Mouse (Mus musculus) lung, embryonic 15.5 days (tissue): ENCODE results near the gene Stx4a. TPM values are rescaled to one million over a fixed set of nuclear protein-coding genes. Genes with fewer than 3 reads are reported as not detected.
A peak's percentile ranks its signal among the peaks of the same experiment; 100 is the strongest.

Experiments used
- ATAC-seq: fragments of 200-750 bp; cut with Nextera tagmentation; 2 replicates; pipeline ENCODE4 v1.8.0; 2017; ENCODE audit warnings: moderate number of reproducible peaks, borderline replicate concordance; ENCODE audit not compliant: low FRiP score, low TSS enrichment; ENCODE audit errors: extremely low read depth
- H3K27ac ChIP-seq: fragments of 300-500 bp; sonication (generic); 2 replicates; pipeline ENCODE4 v1.5.1; 2015; ENCODE audit warnings: moderate library complexity, mild to moderate bottlenecking, inconsistent platforms
- H3K27me3 ChIP-seq: fragments of 300-500 bp; sonication (generic); 2 replicates; pipeline ENCODE4 v1.6.1; 2015; ENCODE audit warnings: inconsistent platforms
- H3K36me3 ChIP-seq: fragments of 300-500 bp; sonication (generic); 2 replicates; pipeline ENCODE4 v1.6.1; 2015; ENCODE audit warnings: inconsistent platforms
- H3K4me1 ChIP-seq: fragments of 300-500 bp; sonication (generic); 2 replicates; pipeline ENCODE4 v1.6.1; 2015; ENCODE audit warnings: inconsistent platforms
- H3K4me2 ChIP-seq: fragments of 300-500 bp; sonication (generic); 2 replicates; pipeline ENCODE4 v1.6.1; 2015; ENCODE audit warnings: inconsistent platforms, mild to moderate bottlenecking, moderate library complexity
- H3K4me3 ChIP-seq: fragments of 300-500 bp; sonication (generic); 2 replicates; pipeline ENCODE4 v1.5.1; 2015; ENCODE audit warnings: mild to moderate bottlenecking, inconsistent platforms
- H3K9ac ChIP-seq: fragments of 300-500 bp; sonication (generic); 2 replicates; pipeline ENCODE4 v1.6.1; 2015; ENCODE audit warnings: inconsistent platforms
- H3K9me3 ChIP-seq: fragments of 300-500 bp; sonication (generic); 2 replicates; pipeline ENCODE4 v1.6.1; 2016; ENCODE audit warnings: inconsistent platforms
- WGBS: fragments of 180-500 bp; shearing (Covaris S2); methylation state at CpG from one replicate; pipeline ENCODE4 v1.1.7; 2015; 5-methylcytosine and 5-hydroxymethylcytosine counted together
- polyA plus RNA-seq: library from polyadenylated mRNA; unstranded; fragments of >200 nt; fragmentation: Nextera tagmentation; extraction: Ambion mirVana; gene quantifications from 2 replicates; pipeline ENCODE4 v1.2.1, GENCODE M21; 2015

Gene Stx4a
- polyA plus RNA-seq, 1 experiment from 2014 or later, result 43.2 TPM

GRCm38 (mm10) chr7:127875627-127876001 is 51.5 kb downstream of the Stx4a start:
- Histone ChIP-seq H3K4me2 (peak overlapping the region; percentile 69), H3K27me3 (no peaks in the 10 kb centered on the region), H3K9ac (peak overlapping the region; percentile 97), H3K4me3 (peak overlapping the region; percentile 73), H3K36me3 (peaks cover 34% of the 10 kb centered on the region), H3K4me1 (peaks cover 25% of the 10 kb centered on the region), H3K9me3 (no peaks in the 10 kb centered on the region), H3K27ac (peak overlapping the region; percentile 98)
- ATAC-seq, result peak; percentile 94
- WGBS, result 0% methylated on average over 42 of the region's 43 CpGs

GRCm38 (mm10) chr7:127876041-127876466 is 52.0 kb downstream of the Stx4a start, which contains the start of gene Zfp646:
Gene Zfp646 (plus strand): TSS chr7:127876221.
- peaks cover 25% of the 10 kb centered on the region for H3K4me1 ChIP-seq
- H3K9ac ChIP-seq, result peak within 1 kb of the TSS; percentile 97
- H3K36me3 ChIP-seq, result peaks cover 38% of the 10 kb centered on the region
- peak within 1 kb of the TSS; percentile 73 for H3K4me3 ChIP-seq
- H3K27me3 ChIP-seq, result no peaks in the 10 kb centered on the region
- H3K27ac ChIP-seq, result peak within 1 kb of the TSS; percentile 98
- H3K9me3 ChIP-seq, result no peaks in the 10 kb centered on the region
- peak within 1 kb of the TSS; percentile 69 for H3K4me2 ChIP-seq
- peak; percentile 91 for ATAC-seq
- 1% methylated on average over 41 of the region's 41 CpGs for WGBS

- peak; percentile 58 for ATAC-seq
- WGBS, result under 1% methylated on average over 60 of the region's 60 CpGs
- Histone ChIP-seq H3K9me3 (no peaks in the 10 kb centered on the region), H3K27ac (peak within 1 kb of the TSS; percentile 98), H3K9ac (peak within 1 kb of the TSS; percentile 97), H3K27me3 (no peaks in the 10 kb centered on the region), H3K4me1 (peaks cover 25% of the 10 kb centered on the region), H3K36me3 (peaks cover 45% of the 10 kb centered on the region), H3K4me3 (peak within 1 kb of the TSS; percentile 73), H3K4me2 (peak within 1 kb of the TSS; percentile 69)
These were observed 52.6 kb downstream of the Stx4a start, which contains the start of gene Zfp668 for GRCm38 (mm10) chr7:127876467-127877348. Gene Zfp668 (minus strand): TSS chr7:127876828.

GRCm38 (mm10) chr7:127879301-127879700 is 55.2 kb downstream of the Stx4a start:
- H3K4me3 ChIP-seq, result no peak overlapping the region
- H3K4me2 ChIP-seq, result no peak overlapping the region
- H3K27ac ChIP-seq, result no peak overlapping the region
- H3K9me3 ChIP-seq, result no peaks in the 10 kb centered on the region
- H3K27me3 ChIP-seq, result no peaks in the 10 kb centered on the region
- WGBS, result 92% methylated on average over 9 of the region's 9 CpGs
- H3K9ac ChIP-seq, result no peak overlapping the region
- peaks cover 62% of the 10 kb centered on the region for H3K36me3 ChIP-seq
- no peak for ATAC-seq
- peaks cover 12% of the 10 kb centered on the region for H3K4me1 ChIP-seq

- H3K9me3 ChIP-seq, result no peaks in the 10 kb centered on the region
- no peak overlapping the region for H3K9ac ChIP-seq
- H3K27me3 ChIP-seq, result no peaks in the 10 kb centered on the region
- no peak overlapping the region for H3K4me3 ChIP-seq
- ATAC-seq, result no peak
- no peak overlapping the region for H3K27ac ChIP-seq
- no peak overlapping the region for H3K4me2 ChIP-seq
- H3K36me3 ChIP-seq, result peaks cover 72% of the 10 kb centered on the region
- WGBS, result 84% methylated on average over 12 of the region's 12 CpGs
- H3K4me1 ChIP-seq, result peaks cover 15% of the 10 kb centered on the region
These were observed 56.3 kb downstream of the Stx4a start for GRCm38 (mm10) chr7:127880431-127880830.

DNA sequence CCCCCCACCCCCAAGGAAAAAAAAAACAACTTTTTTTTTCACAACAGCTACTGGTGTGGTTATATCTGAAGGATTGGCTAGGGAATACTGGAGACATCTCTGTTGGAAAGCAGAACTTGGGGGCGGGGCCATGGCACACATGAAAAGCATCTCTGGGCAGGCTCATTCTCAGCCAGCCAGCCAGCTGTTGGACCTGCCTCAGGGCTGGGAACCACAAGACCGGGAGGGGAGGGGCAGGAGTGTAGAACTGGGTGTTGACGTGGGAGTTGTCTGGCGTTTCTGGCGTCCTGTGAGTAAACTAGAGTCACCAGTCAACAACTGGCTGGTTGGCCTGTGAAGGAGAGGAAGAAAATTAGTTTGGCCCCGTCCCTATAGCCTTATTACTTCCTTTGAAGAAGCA is 61.9 kb downstream of the Stx4a start:
- Histone ChIP-seq H3K27me3 (no peaks in the 10 kb centered on the region), H3K9ac (no peak overlapping the region), H3K27ac (no peak overlapping the region), H3K9me3 (no peaks in the 10 kb centered on the region), H3K4me2 (no peak overlapping the region), H3K36me3 (peaks cover 84% of the 10 kb centered on the region), H3K4me1 (peaks cover 11% of the 10 kb centered on the region; the same call in 1 of the 2 replicates), H3K4me3 (no peak overlapping the region)
- no peak for ATAC-seq
- 53% methylated on average over 6 of the region's 6 CpGs for WGBS

- Histone ChIP-seq H3K27ac (no peak overlapping the region), H3K27me3 (no peaks in the 10 kb centered on the region), H3K4me2 (no peak overlapping the region), H3K9me3 (no peaks in the 10 kb centered on the region), H3K4me3 (no peak overlapping the region), H3K4me1 (peaks cover 11% of the 10 kb centered on the region; the same call in 1 of the 2 replicates), H3K9ac (no peak overlapping the region), H3K36me3 (peaks cover 78% of the 10 kb centered on the region)
- WGBS, result 87% methylated on average over 6 of the region's 6 CpGs
- ATAC-seq, result no peak
These were observed 62.5 kb downstream of the Stx4a start for GRCm38 (mm10) chr7:127886551-127886950.

DNA sequence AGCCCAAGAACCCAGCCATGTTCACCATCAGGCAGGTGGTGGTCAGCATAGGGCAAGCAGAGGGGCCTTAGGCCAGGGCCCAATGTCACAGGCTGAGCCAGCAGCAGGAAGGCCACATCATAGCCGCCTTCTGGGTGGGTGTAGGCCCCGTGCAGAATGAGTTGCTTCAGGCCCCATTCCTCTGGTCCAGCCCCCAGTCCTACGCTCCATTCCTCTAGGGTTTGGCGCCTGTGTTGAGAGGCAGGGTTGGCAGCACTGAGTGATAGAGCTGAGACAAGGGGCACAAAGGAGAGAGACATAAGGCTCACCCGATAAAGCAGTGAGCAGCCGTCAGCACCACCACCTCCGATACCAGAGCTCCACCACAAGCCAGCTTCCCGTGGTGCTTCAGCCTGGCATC is 63.1 kb downstream of the Stx4a start:
- no peak overlapping the region for H3K9ac ChIP-seq
- H3K9me3 ChIP-seq, result no peaks in the 10 kb centered on the region
- 75% methylated on average over 8 of the region's 8 CpGs for WGBS
- no peak for ATAC-seq
- no peak overlapping the region for H3K4me2 ChIP-seq
- H3K36me3 ChIP-seq, result peaks cover 72% of the 10 kb centered on the region
- H3K4me1 ChIP-seq, result peaks cover 11% of the 10 kb centered on the region; the same call in 1 of the 2 replicates
- H3K27ac ChIP-seq, result no peak overlapping the region
- no peaks in the 10 kb centered on the region for H3K27me3 ChIP-seq
- H3K4me3 ChIP-seq, result no peak overlapping the region

DNA sequence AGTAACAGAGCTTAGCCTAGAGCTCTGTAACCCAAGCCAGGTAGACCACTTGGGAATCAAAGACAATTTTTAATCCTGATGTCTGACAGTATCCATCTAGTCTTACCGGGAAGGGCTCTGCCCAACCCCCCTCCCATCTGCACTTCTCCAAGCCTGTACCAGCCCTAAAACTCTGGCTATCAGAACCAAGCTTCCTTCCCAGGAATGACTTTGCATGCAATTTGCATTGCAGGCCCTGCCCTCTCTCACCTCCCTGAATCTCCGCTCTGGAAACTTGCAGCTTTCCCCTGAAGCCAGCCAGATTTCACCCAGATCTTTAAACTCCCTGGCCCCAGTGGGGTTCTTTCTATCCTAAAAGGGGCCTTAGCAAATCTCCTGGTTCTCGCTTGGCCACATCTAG is 63.7 kb downstream of the Stx4a start:
- peaks cover 71% of the 10 kb centered on the region for H3K36me3 ChIP-seq
- no peak overlapping the region for H3K9ac ChIP-seq
- no peak overlapping the region for H3K4me3 ChIP-seq
- H3K4me2 ChIP-seq, result no peak overlapping the region
- H3K9me3 ChIP-seq, result no peaks in the 10 kb centered on the region
- no peaks in the 10 kb centered on the region for H3K27me3 ChIP-seq
- H3K4me1 ChIP-seq, result peaks cover 11% of the 10 kb centered on the region; the same call in 1 of the 2 replicates
- no peak for ATAC-seq
- WGBS, result 82% methylated on average over 3 of the region's 3 CpGs
- no peak overlapping the region for H3K27ac ChIP-seq

DNA sequence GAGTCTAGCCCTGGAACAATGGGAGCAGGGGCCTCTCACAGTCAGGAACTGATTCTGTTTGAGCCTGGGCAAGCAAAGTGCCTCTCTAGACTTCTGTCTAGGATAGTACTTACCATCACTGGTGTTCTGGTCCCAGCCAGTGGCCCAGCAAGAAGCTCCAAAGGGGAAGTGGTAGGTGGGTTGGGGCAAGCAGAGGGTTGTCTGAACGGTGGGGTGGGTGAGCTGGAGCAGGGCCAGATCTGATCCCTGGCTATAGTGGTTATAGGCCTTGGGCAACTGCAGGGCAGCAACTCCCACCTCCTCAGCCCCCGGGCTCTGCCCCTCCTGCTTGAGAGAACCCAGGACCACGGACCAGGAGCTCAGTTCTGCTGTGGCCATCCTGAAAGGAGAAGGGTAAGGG is 64.7 kb downstream of the Stx4a start:
- H3K9me3 ChIP-seq, result no peaks in the 10 kb centered on the region
- H3K36me3 ChIP-seq, result peaks cover 65% of the 10 kb centered on the region
- no peak overlapping the region for H3K27ac ChIP-seq
- no peak overlapping the region for H3K4me2 ChIP-seq
- no peak overlapping the region for H3K9ac ChIP-seq
- H3K4me3 ChIP-seq, result no peak overlapping the region
- 61% methylated on average over 3 of the region's 3 CpGs for WGBS
- no peak for ATAC-seq
- H3K4me1 ChIP-seq, result peaks cover 11% of the 10 kb centered on the region; the same call in 1 of the 2 replicates
- no peaks in the 10 kb centered on the region for H3K27me3 ChIP-seq

DNA sequence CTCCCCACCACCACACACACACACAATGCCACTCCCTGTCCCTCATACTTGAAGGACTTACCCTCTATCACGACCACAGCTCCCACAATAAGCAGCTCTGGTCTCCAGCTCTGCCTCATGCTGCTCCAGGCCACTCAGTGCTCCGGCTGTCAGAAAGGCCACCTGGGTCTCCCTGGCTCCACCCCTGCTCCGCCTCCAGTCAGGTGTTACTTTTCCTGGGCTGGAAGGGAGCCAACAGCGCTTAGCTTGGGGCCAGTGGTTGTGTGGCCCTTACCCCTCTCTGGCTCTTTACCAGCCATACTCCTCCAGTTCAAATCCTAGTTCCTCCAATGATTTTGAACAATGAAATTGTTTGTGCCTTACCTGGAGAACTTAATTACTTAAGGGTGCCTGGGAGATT is 66.7 kb downstream of the Stx4a start, which contains the start of gene Prss53:
Gene Prss53 (minus strand): TSS at position 173 of the 400 bp plus-strand sequence.
- Histone ChIP-seq H3K9ac (no peak within 1 kb of the TSS), H3K27me3 (no peaks in the 10 kb centered on the region), H3K4me2 (no peak within 1 kb of the TSS), H3K27ac (no peak within 1 kb of the TSS), H3K4me3 (no peak within 1 kb of the TSS), H3K9me3 (no peaks in the 10 kb centered on the region), H3K4me1 (peaks cover 16% of the 10 kb centered on the region), H3K36me3 (peaks cover 50% of the 10 kb centered on the region)
- no peak for ATAC-seq
- WGBS, result 26% methylated on average over 4 of the region's 4 CpGs

DNA sequence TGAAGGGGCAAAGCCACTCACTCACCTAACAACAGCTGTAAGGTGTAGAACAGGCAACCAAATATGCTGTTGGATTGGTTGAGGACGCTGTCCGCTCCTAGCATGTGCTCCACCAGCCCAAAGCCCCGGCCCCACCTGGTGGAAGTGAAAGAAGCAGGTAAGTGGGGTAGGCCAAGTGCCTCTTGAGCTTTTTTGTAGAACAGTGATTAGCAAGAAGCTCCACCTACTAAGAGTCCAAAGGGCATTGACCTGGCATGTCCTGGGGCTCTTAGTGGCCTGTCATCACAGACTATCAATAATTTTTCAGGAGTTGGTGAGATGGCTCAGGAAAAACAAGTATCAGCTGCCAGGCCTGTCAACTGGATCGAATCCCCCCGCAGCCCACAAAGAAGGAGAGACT is 70.4 kb downstream of the Stx4a start:
- peak overlapping the region; percentile 69 for H3K9ac ChIP-seq
- no peak for ATAC-seq
- H3K4me1 ChIP-seq, result peaks cover 12% of the 10 kb centered on the region
- 61% methylated on average over 5 of the region's 5 CpGs for WGBS
- no peaks in the 10 kb centered on the region for H3K9me3 ChIP-seq
- H3K27me3 ChIP-seq, result no peaks in the 10 kb centered on the region
- H3K4me2 ChIP-seq, result peak overlapping the region; percentile 90
- peaks cover 14% of the 10 kb centered on the region for H3K36me3 ChIP-seq
- peak overlapping the region; percentile 72 for H3K4me3 ChIP-seq
- peak overlapping the region; percentile 85 for H3K27ac ChIP-seq
